Mouse (Mus musculus) testis, adult 2 months (tissue): ENCODE data around the gene Pakap. TPM values are rescaled to one million over a fixed set of nuclear protein-coding genes. Genes with fewer than 3 reads are reported as not detected.

Source experiments
- H3K27ac ChIP-seq: fragments of 200-500 bp; 2 replicates; pipeline ENCODE4 v1.5.1; 2012; ENCODE audit warnings: low read depth, low read length; ENCODE audit not compliant: control insufficient read depth, insufficient read depth
- H3K27me3 ChIP-seq: fragments of 200-500 bp; 2 replicates; pipeline ENCODE4 v1.6.1; 2012; ENCODE audit warnings: mild to moderate bottlenecking, low read length, moderate library complexity; ENCODE audit not compliant: control insufficient read depth, insufficient read depth
- H3K36me3 ChIP-seq: fragments of 200-500 bp; 2 replicates; pipeline ENCODE4 v1.6.1; 2012; ENCODE audit warnings: mild to moderate bottlenecking, low read length; ENCODE audit not compliant: control insufficient read depth, insufficient read depth
- H3K4me1 ChIP-seq: fragments of 200-500 bp; 2 replicates; pipeline ENCODE4 v1.6.1; 2012; ENCODE audit warnings: low read length; ENCODE audit not compliant: control insufficient read depth, insufficient read depth
- H3K4me3 ChIP-seq: fragments of 200-500 bp; 2 replicates; pipeline ENCODE4 v1.5.1; 2012; ENCODE audit warnings: low read depth, mild to moderate bottlenecking, low read length, moderate library complexity, mixed read lengths; ENCODE audit not compliant: control insufficient read depth
- CTCF ChIP-seq: fragments of 200-500 bp; IDR thresholded peaks from 2 replicates; pipeline ENCODE4 v1.5.1; 2012; ENCODE audit warnings: low read depth, mild to moderate bottlenecking, inconsistent platforms, low read length, moderate library complexity; ENCODE audit not compliant: control insufficient read depth, insufficient read depth, insufficient replicate concordance
- POLR2A ChIP-seq: fragments of 200-500 bp; IDR thresholded peaks from 2 replicates; pipeline ENCODE4 v1.6.1; 2012; ENCODE audit warnings: low read depth, mild to moderate bottlenecking, inconsistent platforms, low read length, moderate library complexity; ENCODE audit not compliant: control insufficient read depth
- polyA plus RNA-seq: library from polyadenylated mRNA; depleted of rRNA; stranded (reverse); fragments of >200 nt; gene quantifications from 2 replicates; pipeline ENCODE4 v1.2.3, GENCODE M21; 2012

The Pakap gene
- polyA plus RNA-seq, 1 experiment, result 0.96 TPM

DNA sequence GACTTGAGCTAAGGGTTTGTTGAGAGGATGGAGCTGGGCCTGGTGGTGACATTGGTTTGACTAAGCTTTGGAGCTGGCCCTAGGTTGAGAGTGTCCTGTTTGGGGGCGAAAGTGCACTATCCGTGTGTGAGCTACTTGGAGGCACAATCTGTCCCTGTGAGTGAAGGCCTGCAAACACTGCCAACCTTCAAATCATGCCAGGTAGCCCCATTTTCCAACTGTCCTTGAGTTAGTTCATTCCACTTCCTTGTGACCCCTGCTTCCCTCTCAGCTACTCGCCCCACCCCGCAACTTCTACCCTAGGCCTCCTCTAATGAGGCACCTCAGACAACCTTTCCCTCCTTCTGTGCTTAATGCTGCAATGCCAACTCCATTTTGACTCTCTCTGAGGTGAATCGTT, 234.0 kb downstream of the Pakap start:
- Histone ChIP-seq H3K36me3 (no peaks in the 10 kb centered on the region), H3K27me3 (no peaks in the 10 kb centered on the region), H3K4me1 (peaks cover 2% of the 10 kb centered on the region; the same call in 1 of the 2 replicates), H3K4me3 (no peak overlapping the region), H3K27ac (peak overlapping the region; percentile 54)
- no peak for TF ChIP-seq POLR2A

DNA sequence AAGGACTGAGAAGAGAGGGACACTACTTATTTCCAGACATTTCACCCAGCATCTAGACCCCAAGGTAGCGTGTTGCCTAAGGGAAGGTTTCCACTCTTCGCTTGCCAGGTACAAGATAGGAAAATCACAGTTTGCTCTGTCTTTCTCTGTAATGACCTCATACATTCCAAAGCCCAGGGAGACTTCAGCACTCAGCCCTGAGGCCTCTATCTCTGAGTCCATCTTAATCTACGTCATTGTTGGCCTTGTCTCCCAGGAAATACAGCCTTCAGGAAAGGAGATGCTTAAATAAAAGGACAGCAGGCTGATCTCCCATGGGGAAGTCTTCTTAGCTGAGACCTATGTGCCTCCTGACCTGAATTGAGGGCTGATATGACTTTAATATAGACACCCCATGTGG, 234.4 kb downstream of the Pakap start:
- no peaks in the 10 kb centered on the region for H3K27me3 ChIP-seq
- H3K27ac ChIP-seq, result peak overlapping the region; percentile 54
- TF ChIP-seq POLR2A (no peak), CTCF (no peak)
- H3K36me3 ChIP-seq, result no peaks in the 10 kb centered on the region
- H3K4me3 ChIP-seq, result no peak overlapping the region
- H3K4me1 ChIP-seq, result peaks cover 2% of the 10 kb centered on the region; the same call in 1 of the 2 replicates

DNA sequence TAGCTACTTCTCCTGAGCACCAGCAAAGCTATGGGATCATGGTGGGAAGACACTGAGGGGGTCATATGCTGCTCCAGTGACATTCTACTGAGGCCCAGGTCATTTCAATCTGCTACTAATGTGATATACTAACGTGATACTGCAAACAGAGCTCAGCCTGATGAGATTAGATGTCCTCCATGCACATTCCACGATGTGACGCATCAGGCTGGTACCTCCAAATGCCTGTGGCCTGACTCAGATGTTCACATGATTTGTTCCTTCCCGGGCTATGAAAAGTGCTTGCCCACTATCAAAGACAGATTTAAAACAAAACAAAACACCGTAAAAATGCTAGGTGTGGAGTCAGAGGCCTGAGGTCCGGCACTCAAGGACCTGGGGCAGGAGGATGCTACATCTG, 236.9 kb downstream of the Pakap start:
- Histone ChIP-seq H3K4me3 (no peak overlapping the region), H3K27ac (no peak overlapping the region), H3K36me3 (no peaks in the 10 kb centered on the region), H3K4me1 (no peaks in the 10 kb centered on the region), H3K27me3 (no peaks in the 10 kb centered on the region)
- TF ChIP-seq CTCF, result no peak
- TF ChIP-seq POLR2A, result no peak

DNA sequence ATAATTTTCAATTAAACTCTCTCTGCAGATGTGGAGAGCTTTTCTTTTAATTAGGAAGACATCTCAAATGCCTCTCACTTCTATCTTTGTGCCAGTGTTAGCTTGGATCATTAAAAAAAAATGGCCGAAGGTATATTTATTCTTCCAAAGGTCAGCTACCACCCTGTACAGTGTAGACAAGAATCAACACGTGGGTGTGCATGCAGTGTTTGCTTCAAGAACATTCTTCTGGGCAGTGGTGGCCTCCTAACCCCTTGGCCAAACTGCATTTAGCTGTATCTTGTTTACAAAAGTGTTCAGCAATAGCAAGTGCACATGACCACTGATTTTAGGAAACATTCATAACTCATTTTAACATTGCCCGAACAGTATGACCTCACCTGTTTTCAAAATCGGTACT, 241.5 kb downstream of the Pakap start:
- Histone ChIP-seq H3K4me3 (no peak overlapping the region), H3K36me3 (no peaks in the 10 kb centered on the region), H3K27ac (no peak overlapping the region), H3K4me1 (no peaks in the 10 kb centered on the region), H3K27me3 (no peaks in the 10 kb centered on the region)
- TF ChIP-seq POLR2A, result no peak
- TF ChIP-seq CTCF, result no peak

DNA sequence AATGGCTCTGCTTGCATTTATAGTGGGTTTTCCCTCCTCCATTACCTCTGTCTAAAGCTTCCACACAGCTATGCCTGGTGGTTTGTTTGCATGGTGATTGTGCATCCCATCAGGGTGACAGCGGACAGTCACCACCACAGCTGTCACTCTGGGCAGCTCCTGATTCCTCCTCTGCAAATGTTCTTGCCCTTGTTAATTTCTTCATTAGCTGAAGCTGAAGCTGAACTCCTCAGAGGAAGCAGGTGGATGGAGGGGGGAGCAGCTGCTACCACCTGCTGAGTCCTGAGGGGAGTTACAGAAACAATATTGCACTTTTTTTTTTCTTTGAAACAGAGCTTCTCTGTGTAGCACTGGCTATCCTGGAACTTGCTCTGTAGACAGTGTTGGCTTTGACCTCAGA, 244.1 kb downstream of the Pakap start:
- H3K36me3 ChIP-seq, result no peaks in the 10 kb centered on the region
- no peak overlapping the region for H3K4me3 ChIP-seq
- no peak for TF ChIP-seq CTCF
- no peak for TF ChIP-seq POLR2A
- no peaks in the 10 kb centered on the region for H3K4me1 ChIP-seq
- no peaks in the 10 kb centered on the region for H3K27me3 ChIP-seq
- H3K27ac ChIP-seq, result no peak overlapping the region

DNA sequence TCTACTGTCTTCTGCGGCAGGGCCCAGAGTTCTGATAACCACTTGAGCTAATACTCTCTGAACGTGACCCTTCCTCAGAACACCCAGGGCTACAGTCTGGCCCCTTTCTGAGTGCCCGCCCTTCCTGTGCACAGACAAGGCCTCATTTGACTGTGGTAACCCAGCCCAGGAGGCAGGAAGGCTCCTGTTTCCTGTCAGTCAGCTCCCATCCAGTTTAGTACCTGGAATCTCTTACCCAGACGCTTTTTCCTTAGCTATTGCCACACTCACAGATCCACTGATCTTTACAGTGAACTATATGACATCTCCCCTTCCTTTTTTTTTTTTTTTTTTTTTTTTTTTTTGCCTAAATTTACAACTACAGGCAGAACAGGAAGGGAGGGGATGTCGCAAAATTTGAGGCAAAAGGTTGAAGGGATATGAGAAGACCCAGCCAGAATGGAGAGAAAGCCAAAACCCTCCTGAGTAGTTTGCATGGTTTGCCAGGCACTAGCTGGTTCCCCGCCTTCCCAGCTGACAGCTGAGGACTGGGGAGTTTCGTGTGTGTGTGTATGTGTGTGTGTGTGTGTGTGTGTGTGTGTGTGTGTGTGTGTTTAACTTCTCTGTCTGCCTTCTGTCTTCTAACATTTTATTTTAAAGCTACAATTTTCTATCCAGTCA, 245.1 kb downstream of the Pakap start:
- no peaks in the 10 kb centered on the region for H3K27me3 ChIP-seq
- H3K4me3 ChIP-seq, result no peak overlapping the region
- TF ChIP-seq CTCF (no peak), POLR2A (no peak)
- H3K4me1 ChIP-seq, result no peaks in the 10 kb centered on the region
- H3K36me3 ChIP-seq, result no peaks in the 10 kb centered on the region
- no peak overlapping the region for H3K27ac ChIP-seq

DNA sequence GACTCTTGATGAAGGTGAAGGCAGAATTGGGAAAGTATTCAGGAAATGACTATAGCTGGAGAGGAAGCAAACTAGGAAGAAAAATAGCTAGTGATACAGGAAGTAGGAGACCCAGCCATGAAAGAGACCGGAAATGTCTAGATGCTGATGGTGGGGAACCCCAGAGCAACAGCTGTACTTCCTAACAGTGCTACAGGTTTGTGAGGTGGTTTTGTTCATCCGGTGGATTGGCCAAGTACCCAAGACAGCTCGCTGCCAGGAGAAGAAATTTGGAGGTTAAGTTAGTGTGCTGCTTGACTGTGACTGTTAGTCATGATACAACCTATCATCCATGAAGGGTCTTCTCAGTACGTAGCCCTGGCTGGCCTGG, 245.6 kb downstream of the Pakap start:
- Histone ChIP-seq H3K4me1 (no peaks in the 10 kb centered on the region), H3K4me3 (no peak overlapping the region)

DNA sequence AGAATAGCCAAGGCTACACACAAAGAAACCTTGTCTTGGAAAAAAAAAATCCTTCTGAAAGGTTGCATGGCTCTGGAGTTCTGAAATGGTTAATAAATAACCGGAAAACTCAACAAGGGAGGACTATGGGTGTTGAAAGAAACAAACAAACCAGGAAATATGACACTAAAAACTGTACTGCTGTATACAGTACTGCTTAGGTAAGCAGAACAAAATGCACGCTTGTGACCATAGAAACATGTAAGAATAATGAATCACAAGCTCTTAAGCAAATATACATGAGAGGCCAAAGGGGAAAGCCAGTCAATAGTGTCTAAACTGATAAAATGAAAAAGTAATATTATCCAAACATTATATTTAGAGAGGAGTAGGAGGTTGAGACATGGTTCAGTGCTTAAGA, 247.4 kb downstream of the Pakap start:
- Histone ChIP-seq H3K4me1 (no peaks in the 10 kb centered on the region), H3K27me3 (no peaks in the 10 kb centered on the region), H3K27ac (no peak overlapping the region), H3K4me3 (no peak overlapping the region), H3K36me3 (no peaks in the 10 kb centered on the region)
- no peak for TF ChIP-seq CTCF
- TF ChIP-seq POLR2A, result no peak

More for the DNA sequence above, 245.6 kb downstream of the Pakap start:
- Histone ChIP-seq H3K27me3 (no peaks in the 10 kb centered on the region), H3K36me3 (no peaks in the 10 kb centered on the region), H3K27ac (no peak overlapping the region)
- TF ChIP-seq CTCF, result no peak
- no peak for TF ChIP-seq POLR2A
